Comparison of ENCODE assay signal across 19 mouse cellular contexts in the genomic region with DNA sequence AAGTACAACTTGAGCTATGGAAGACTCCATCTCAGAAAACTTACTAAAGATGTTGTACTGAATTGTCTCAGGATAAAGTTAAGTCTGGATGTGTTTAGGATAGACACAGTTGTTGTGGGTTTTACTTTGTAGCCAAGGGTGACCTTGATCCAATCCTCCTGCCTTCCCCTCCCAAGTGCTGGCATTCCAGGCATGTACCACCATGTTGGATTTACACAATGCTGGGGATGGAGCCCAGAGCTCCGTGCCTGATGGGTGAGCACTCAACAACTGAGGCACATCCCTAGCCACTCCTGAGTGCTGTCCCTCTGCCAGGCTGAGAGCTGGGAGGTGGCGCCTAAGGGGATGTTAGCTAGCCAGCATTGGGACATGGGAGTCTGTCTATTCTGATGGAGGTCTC. TPM values are rescaled to one million over a fixed set of nuclear protein-coding genes. Genes with fewer than 3 reads are reported as not detected.
"Had no signal": no experiment of that assay in that cellular context is flagged by ENCODE, and none has a peak within 500 bp of the region (broad histone marks: within the 10 kb centered on the region; RNA-seq: fewer than 3 reads in every experiment).

No protein-coding gene starts in this region.

- H3K9ac ChIP-seq: limb, embryonic 13.5 days; liver, embryonic 13.5 days; midbrain, embryonic 15.5 days; neural tube, embryonic 12.5 days; neural tube, embryonic 15.5 days had no signal

- H3K27me3 ChIP-seq: limb, embryonic 13.5 days; midbrain, embryonic 15.5 days; neural tube, embryonic 12.5 days; neural tube, embryonic 15.5 days had no signal

- H3K4me3 ChIP-seq: limb, embryonic 13.5 days; liver, embryonic 13.5 days; midbrain, embryonic 10.5 days; midbrain, embryonic 15.5 days; neural tube, embryonic 12.5 days; neural tube, embryonic 15.5 days had no signal

- H3K4me2 ChIP-seq: limb, embryonic 13.5 days; liver, embryonic 13.5 days; midbrain, embryonic 15.5 days; neural tube, embryonic 12.5 days; neural tube, embryonic 15.5 days had no signal

- DNase-seq: left cerebral cortex, postnatal 4 days; liver; liver, embryonic 13.5 days; lung, adult 2 months; lung, postnatal 14 days; lung, postnatal 4 days; right cerebral cortex, adult 18-20 months; right cerebral cortex, postnatal 14 days; right cerebral cortex, postnatal 4 days; thymus, adult 2 months; thymus, postnatal 14 days; thymus, postnatal 4 days had no signal

- H3K9me3 ChIP-seq: limb, embryonic 13.5 days; liver, embryonic 13.5 days; midbrain, embryonic 10.5 days; midbrain, embryonic 15.5 days; neural tube, embryonic 12.5 days; neural tube, embryonic 15.5 days had no signal

- ATAC-seq: midbrain, embryonic 15.5 days had no signal

- H3K27ac ChIP-seq: limb, embryonic 13.5 days; midbrain, embryonic 15.5 days; neural tube, embryonic 12.5 days; neural tube, embryonic 15.5 days; stomach, postnatal 0 days had no signal

RNA-seq across cellular contexts. Expression of gene Pnpla3, which starts 47.6 kb away (rescaled TPM):
- polyA plus RNA-seq: lung, embryonic 16.5 days had no signal
